In genomic region chr14:39106776-39107175, GRCm38 (mm10) we compare ENCODE assay signal across 16 mouse cellular contexts.
DNase-seq lines count a peak whose midpoint lies in the region; ATAC-seq and TF ChIP-seq lines count a peak whose summit lies in the region.
"Had no signal": no experiment of that assay in that cellular context is flagged by ENCODE, and none has a peak within 500 bp of the region (broad histone marks: within the 10 kb centered on the region; RNA-seq: fewer than 3 reads in every experiment).

No protein-coding gene starts in this region.

- H3K27ac ChIP-seq in left cerebral cortex, adult 2 months = peak overlapping the region; percentile 70
- H3K27ac ChIP-seq: gastrocnemius, adult 2 months; heart, adult 2 months; hindbrain, embryonic 12.5 days; limb, embryonic 10.5 days; liver, embryonic 12.5 days; neural tube, embryonic 13.5 days had no signal

- intact Hi-C loops in left cerebral cortex, adult 2 months (cut with DNase I) = loop anchor here (2.0 to 5.0 kb wide), 2 partner anchors 28 to 366 kb away; partner anchors contain the start of gene Nrg3
- intact Hi-C loops in gastrocnemius, postnatal 14 days (cut with DNase I; ENCODE audit: low total_unique reads) = no loop called here

- TF ChIP-seq CTCF in left cerebral cortex, adult 2 months (IDR thresholded peaks at IDR 0.05) = no peak

- no peak overlapping the region for H3K4me3 ChIP-seq in left cerebral cortex, adult 2 months
- H3K4me3 ChIP-seq: gastrocnemius, adult 2 months; heart, adult 2 months; hindbrain, embryonic 12.5 days; limb, embryonic 10.5 days; liver, embryonic 12.5 days; megakaryocyte, embryonic 14.5 days; neural tube, embryonic 13.5 days had no signal

- no peak for ATAC-seq in activated CD4-positive, CD25-positive, alpha-beta regulatory T cell, adult 4 months
- no peak for ATAC-seq in erythroid progenitor cell, adult 5-6 weeks (replicated peaks; ENCODE audit: low FRiP score, poor library complexity, severe bottlenecking)
- ATAC-seq: liver, embryonic 12.5 days; Patski had no signal

- peak; percentile 17 for DNase-seq in layer of hippocampus, adult 11-12 months (ENCODE audit: low spot score)
- no peak for DNase-seq in layer of hippocampus, adult 9-10 months (ENCODE audit: low spot score)
- DNase-seq in cerebellum, adult 9-11 months = peak; percentile 27
- DNase-seq in left cerebral cortex, adult 2 months (ENCODE audit: extremely low spot score in 1 of 2, low spot score in 2 of 2) = peak; percentile 12 to 24
- DNase-seq in right cerebral cortex, postnatal 14 days = peak; percentile 5
- no peak for DNase-seq in gastrocnemius, postnatal 14 days
- DNase-seq: gastrocnemius, adult 2 months; heart, adult 2 months had no signal

Comparison
In these comparisons a context has a peak if more than half of its experiments do, and no peak if none do; other contexts are left out.
1. DNase-seq: peak in layer of hippocampus, adult 11-12 months (single experiment), cerebellum, adult 9-11 months (single experiment), left cerebral cortex, adult 2 months (2 of 2) and right cerebral cortex, postnatal 14 days (single experiment); none in layer of hippocampus, adult 9-10 months (single experiment) and gastrocnemius, postnatal 14 days (single experiment).